Mouse (Mus musculus): ENCODE results near the gene Ptprg. TPM values are rescaled to one million over a fixed set of nuclear protein-coding genes. Genes with fewer than 3 reads are reported as not detected.
"Not testable (repeated sequence)": the region's sequence is repeated elsewhere in the genome, so short reads cannot be mapped to it uniquely, and the experiment has no call there.

Ptprg gene
- polyA plus RNA-seq, 1 experiment: 11.0 TPM

DNA sequence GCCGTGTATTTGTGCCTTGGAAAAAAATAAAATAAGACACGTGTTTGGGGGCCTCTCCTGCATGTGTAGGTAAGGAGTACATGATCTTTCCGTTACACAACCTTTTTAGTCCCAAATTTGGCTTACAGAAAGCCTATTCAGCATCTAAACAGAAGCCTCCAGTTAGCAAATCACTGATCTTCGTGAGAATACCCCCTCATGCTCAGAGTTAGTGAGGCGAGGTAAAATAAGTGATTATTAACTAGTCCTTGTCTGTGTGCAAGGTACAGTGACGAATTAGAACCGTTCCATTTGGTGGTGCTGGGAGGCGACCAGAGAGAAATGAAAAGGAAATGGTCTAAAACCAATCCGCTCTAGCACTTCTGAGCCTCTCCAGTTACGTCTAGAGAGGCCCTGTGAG, 648.9 kb downstream of the Ptprg start:
- 81% methylated on average over 10 of the region's 10 CpGs for WGBS
- no peak for DNase-seq (ENCODE audit: low read depth, low spot score)

DNA sequence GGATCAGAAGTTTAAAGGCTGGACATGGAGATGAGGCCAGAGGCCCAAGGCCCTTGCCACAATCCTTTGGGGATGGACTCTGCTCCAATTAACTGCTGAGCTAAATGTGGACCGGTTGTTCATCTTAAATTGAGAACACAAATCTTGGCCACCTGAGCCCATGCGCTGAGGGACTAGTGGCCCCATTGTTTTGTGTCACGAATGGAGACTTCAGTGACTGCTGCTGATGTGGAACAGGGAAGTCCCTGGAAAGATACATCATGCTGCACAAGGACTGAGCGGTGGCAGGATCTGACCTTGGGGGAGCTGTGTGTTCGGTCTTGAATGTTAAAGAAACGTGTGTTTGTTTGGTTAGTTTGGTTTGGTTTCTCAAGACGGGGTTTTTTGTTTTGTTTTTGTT, 649.7 kb downstream of the Ptprg start:
- DNase-seq (ENCODE audit: low read depth, low spot score): no peak
- WGBS: 91% methylated on average over 7 of the region's 7 CpGs

DNA sequence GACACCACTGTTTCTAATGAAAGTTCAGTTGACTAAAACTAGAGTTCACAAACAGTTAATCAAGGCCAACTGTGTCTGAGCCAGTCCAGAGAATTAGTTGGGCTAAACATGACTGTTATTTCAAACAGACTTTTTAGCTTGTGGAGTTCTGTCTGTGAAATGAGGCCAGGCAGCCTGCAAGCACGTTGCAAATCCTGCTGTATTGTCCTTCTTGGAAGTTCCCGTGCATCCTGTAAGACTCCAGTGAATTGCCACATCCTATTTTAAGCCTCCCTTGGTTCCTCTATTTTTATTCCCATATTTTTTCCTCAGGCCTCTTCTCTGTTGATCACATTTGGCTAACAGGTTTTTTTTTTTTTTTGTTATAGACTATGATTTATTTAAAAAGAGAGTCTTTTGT, 652.8 kb downstream of the Ptprg start:
- DNase-seq (ENCODE audit: low read depth, low spot score): no peak
- 56% methylated on average over 2 of the region's 2 CpGs for WGBS

DNA sequence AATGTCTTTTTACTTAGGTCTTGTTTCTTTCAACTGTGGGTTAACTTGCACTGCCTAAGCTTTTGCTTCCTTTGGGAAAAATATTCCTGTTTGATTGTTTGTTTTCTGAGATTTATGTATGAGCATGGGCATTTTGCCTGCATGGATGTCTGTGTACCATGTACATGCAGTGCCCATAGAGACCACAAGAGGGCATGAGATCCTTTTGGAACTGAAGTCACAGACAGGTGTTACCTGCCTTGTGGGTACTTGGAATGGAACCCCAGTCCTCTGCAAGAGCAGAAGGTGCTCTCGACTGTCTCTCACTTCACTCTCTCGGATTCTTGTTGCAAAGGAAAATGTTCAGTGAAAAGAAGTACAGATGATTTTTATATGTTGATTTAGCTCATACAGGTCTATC, 655.2 kb downstream of the Ptprg start:
- 96% methylated on average over 2 of the region's 2 CpGs for WGBS
- DNase-seq (ENCODE audit: low read depth, low spot score): no peak

DNA sequence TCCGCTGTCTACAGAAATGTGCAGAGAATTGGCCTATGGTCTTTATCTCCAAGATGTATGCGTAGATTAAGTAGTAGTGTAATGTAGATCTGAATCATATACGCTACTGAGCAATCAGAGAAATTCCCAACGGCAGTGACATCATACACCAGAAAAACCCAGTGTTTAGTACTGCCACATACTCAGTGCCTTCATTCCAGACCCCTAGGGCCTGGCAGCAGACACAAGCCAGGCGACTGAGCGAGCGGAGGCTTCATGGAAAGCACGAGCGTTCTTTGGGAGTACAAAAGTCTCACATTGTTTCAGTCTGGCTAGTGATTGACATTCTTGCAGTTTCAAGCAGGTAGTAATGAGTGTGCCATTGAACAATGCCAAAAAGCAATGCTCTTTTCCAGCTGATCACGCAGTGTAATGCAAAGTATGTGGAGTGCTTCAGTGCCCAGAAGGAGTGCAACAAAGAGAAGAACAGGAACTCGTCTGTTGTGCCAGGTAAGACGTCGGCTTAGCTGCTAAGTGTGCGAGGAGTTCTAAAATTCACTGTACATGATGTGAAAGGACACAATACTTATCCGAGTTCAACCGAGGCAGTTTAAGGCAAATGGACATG, 665.3 kb downstream of the Ptprg start:
- no peak for DNase-seq (ENCODE audit: low read depth, low spot score)
- 92% methylated on average over 16 of the region's 16 CpGs for WGBS

DNA sequence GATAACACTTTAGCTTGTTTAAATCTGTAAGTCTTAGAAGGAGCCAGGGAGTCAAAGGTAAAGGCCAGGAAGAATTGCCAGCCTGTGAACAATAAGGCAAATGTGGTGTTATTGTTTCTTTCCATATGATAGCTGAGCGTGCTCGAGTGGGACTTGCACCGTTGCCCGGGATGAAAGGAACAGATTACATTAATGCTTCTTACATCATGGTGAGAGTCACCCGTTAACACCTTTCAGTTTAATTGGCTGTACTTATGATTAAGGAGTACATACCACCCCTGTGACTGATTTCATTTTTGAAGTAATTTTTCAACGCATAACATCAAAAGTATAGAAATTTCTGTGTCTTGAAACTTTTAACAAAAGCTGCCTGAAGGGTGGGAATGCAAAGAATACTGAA, 666.5 kb downstream of the Ptprg start:
- no peak for DNase-seq (ENCODE audit: low read depth, low spot score)
- WGBS: 89% methylated on average over 6 of the region's 6 CpGs

DNA sequence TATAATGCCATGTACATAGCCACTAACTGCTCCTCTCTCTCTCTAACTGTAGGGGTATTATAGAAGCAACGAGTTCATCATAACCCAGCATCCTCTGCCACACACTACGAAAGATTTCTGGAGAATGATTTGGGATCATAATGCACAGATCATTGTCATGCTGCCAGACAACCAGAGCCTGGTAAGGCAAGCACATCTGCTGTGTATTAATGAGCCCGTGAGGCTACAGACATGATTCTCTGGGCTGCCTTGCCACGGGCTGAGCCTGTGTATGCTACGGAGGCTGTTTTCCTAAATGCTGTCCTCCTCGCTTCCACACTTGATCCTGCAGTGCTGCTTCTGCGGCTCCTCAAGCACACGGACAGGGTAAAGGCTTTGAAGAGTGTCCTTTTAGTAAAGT, 667.2 kb downstream of the Ptprg start:
- no peak for DNase-seq (ENCODE audit: low read depth, low spot score)
- WGBS: 87% methylated on average over 8 of the region's 8 CpGs

DNA sequence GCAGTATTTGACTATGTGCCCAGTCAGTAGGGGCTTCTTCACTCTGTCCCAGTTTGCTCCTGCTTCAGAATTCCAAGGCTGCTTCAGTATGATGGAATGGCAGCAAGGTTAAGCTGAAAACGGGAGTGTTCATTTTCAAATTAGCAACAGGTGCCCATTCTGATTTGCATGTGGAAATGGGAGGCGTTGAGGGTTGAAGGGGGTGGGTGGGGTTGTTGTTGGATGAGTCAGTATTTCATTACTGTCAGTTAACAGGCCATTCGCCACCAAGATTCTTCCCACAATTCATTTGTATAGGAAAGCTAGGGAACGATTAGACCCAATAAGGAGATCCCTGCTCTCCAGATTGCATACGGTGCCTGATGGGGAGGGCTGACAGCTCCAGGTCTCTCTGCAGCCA, 668.2 kb downstream of the Ptprg start:
- no peak for DNase-seq (ENCODE audit: low read depth, low spot score)
- 84% methylated on average over 5 of the region's 5 CpGs for WGBS

DNA sequence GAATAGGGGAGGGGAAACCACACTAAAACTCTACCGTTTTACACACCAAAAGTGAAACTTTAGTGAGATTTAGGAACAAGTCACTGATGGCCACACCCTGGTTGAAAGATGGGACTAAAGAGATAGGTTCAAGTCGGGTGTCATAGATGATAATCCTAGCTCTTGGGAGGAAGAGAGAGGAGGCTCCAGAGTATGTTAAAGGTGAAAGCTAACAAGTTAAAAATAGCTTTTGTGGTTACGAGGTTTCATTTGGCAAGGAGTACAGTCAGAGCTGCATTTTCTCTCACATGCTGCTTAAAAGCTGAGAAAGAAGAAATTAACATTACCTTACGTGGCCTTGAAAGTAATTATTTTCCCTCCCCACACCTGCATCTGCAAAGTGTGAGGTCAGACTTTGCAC, 690.4 kb downstream of the Ptprg start:
- 56% methylated on average over 4 of the region's 4 CpGs for WGBS
- no peak for DNase-seq (ENCODE audit: low read depth, low spot score)

DNA sequence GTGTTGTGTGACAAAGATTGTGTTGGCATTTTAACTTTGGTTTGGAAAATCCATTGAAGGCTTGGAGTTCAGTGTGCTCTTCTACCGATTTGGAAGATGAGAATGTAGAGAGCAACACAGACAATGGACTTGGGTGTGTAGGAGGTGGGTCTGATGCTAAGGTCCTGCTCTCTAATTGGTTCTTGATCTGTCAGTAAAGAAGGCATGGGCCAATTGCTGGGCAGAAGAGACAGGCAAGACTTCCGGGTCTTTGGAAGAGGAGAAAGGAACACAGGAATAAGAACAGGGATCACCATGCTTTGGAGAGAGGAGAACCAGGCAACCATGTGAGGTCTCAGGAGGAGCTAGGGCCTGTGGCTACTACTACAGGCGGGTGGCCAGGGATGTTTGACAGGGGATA, 722.7 kb downstream of the Ptprg start:
- WGBS: 60% methylated on average over 3 of the region's 3 CpGs
- DNase-seq (ENCODE audit: low read depth, low spot score): no peak

DNA sequence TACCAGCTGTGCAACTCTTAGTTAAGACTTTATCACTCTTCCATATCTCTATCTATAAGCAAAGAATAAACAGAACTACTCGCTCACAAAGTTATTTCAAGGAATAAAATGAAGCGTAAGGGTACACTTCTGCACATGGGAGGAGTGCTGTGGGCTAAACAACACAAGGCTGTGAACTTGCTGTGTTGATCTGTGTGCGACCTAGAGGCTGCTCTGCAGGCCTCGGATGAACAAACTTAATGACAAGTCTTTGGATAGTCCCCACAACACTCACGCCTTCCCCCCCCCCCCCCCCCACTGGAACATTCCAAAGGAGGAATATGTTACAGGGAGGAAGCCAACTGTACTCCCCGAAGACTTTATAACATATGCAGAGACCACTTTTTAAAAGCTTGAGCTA, 730.3 kb downstream of the Ptprg start, which contains the start of gene Gm49355:
Gene Gm49355 (plus strand): TSS at position 336 of the 400 bp plus-strand sequence.
- no peak for DNase-seq (ENCODE audit: low read depth, low spot score)
- 65% methylated on average over 6 of the region's 6 CpGs for WGBS

DNA sequence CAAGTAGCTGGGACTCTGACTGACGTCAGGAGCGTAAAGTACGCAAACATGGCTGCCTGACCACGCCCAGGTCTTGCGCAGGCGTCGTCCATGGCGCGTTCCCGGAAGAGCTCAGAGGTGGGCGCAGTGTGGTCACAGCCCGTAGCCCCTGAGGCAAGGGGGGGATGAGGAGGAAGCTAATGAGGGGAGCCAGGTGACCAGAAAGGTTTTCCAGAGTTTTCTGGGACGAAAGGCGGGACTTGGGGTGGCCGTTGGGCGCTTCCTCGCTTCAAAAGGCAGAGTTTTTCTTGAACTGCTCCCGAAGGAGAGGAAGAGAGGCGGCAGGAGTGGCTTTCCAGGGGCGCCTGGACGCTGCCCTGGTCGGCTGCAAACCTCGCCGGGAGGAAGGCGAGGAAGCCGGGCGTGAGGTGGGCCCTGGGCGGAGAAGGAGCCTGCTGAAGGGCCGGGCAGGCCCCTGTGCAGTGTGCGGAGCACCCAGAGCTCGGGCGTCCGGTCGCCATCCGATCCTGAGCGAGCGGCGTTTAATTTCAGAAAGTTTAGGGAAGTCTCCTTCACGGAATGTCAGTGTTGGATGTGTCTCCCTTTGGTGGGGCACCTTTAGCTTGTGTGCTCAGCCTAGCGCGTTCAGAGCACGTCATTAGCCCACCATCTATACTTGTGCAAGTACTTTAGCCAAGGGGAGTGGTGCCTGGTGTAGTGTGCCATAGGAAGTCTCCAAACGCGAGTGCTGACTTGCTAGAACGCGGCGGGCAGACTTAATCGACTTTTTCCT, 731.0 kb downstream of the Ptprg start, which contains the start of gene 3830406C13Rik:
Gene 3830406C13Rik (plus strand): TSS at position 33 of the 772 bp plus-strand sequence.
- DNase-seq (ENCODE audit: low read depth, low spot score): peak; percentile 45
- under 1% methylated on average over 48 of the region's 48 CpGs for WGBS

DNA sequence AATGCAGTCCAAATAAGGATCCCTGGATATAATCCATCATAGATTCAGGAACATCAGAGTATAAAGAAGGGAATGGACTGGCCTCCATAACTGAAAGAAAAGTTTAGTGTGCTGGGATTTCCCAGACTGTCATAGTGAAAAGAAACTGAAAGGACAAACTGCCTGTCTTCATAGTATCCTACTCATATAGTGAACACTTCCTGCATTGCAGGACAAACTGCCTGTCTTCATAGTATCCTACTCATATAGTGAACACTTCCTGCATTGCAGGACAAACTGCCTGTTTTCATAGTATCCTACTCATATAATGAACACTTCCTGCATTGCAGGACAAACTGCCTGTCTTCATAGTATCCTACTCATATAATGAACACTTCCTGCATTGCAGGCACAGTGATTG, 736.4 kb downstream of the Ptprg start:
- not testable (repeated sequence) for DNase-seq (ENCODE audit: low read depth, low spot score)

Other genes with a start within 250 kb of the Ptprg start
- gene Gm3839, start 196.8 kb upstream of the Ptprg start, polyA plus RNA-seq (2012; rRNA removed): 0.58 and 0.84 TPM in 2 replicates